Mouse (Mus musculus) liver, embryonic 11.5 days (tissue): Measurements from ENCODE around the gene Zfp747. TPM values are rescaled to one million over a fixed set of nuclear protein-coding genes. Genes with fewer than 3 reads are reported as not detected.

Source experiments
- ATAC-seq: fragments of 200-750 bp; cut with Nextera tagmentation; replicated peaks from 2 replicates; pipeline ENCODE4 v1.8.0; 2017; ENCODE audit warnings: moderate number of reproducible peaks, mild to moderate bottlenecking, moderate TSS enrichment, moderate library complexity; ENCODE audit not compliant: low FRiP score
- DNase-seq: peaks from one replicate; pipeline ENCODE4 v3.0.0-alpha.2; 2017; ENCODE audit warnings: low spot score
- H3K27ac ChIP-seq: fragments of 300-500 bp; sonication (generic); 2 replicates; pipeline ENCODE4 v1.5.1; 2014; ENCODE audit warnings: mild to moderate bottlenecking, low read depth, low read length, control low read depth
- H3K27me3 ChIP-seq: fragments of 300-500 bp; sonication (generic); replicated peaks from 2 replicates; pipeline ENCODE4 v1.6.1; 2014; ENCODE audit warnings: low read length, mixed read lengths; ENCODE audit not compliant: control insufficient read depth, insufficient read depth
- H3K36me3 ChIP-seq: fragments of 300-500 bp; sonication (generic); 2 replicates; pipeline ENCODE4 v1.6.1; 2014; ENCODE audit warnings: mild to moderate bottlenecking, low read length, moderate library complexity, mixed read lengths; ENCODE audit not compliant: control insufficient read depth, insufficient read depth
- H3K4me1 ChIP-seq: fragments of 300-500 bp; sonication (generic); replicated peaks from 2 replicates; pipeline ENCODE4 v1.6.1; 2014; ENCODE audit warnings: low read length, mixed read lengths; ENCODE audit not compliant: control insufficient read depth, insufficient read depth
- H3K4me2 ChIP-seq: fragments of 300-500 bp; sonication (generic); 2 replicates; pipeline ENCODE4 v1.6.1; 2014; ENCODE audit warnings: mild to moderate bottlenecking, control low read depth, moderate library complexity
- H3K4me3 ChIP-seq: fragments of 300-500 bp; sonication (generic); 2 replicates; pipeline ENCODE4 v1.5.1; 2014; ENCODE audit warnings: low read depth, low read length, control low read depth
- H3K9ac ChIP-seq: fragments of 300-500 bp; sonication (generic); 2 replicates; pipeline ENCODE4 v1.6.1; 2014; ENCODE audit warnings: low read depth, low read length, control low read depth
- H3K9me3 ChIP-seq: fragments of 300-500 bp; sonication (generic); 2 replicates; pipeline ENCODE4 v1.6.1; 2016; ENCODE audit warnings: low read length, inconsistent platforms, mixed read lengths; ENCODE audit not compliant: control insufficient read depth
- whole genome bisulfite sequencing: fragments of 180-500 bp; shearing (Covaris S2); extraction: QIAGEN DNeasy Blood & Tissue Kit; methylation state at CpG from one replicate; pipeline ENCODE4 v1.1.7; 2014; 5-methylcytosine and 5-hydroxymethylcytosine counted together
- polyA plus RNA-seq: library from polyadenylated mRNA; unstranded; fragments of >200 nt; fragmentation: Nextera tagmentation; extraction: Ambion mirVana; gene quantifications from 2 replicates; pipeline ENCODE4 v1.2.1, GENCODE M21; 2014

The Zfp747 gene
- polyA plus RNA-seq, 1 experiment from 2014 or later = 5.8 TPM

GRCm38 (mm10) chr7:127337636-127338035 is 38.2 kb downstream of the Zfp747 start:
- H3K4me3 ChIP-seq = no peak overlapping the region
- no peak overlapping the region for H3K27ac ChIP-seq
- WGBS = 52% methylated on average over 4 of the region's 4 CpGs
- H3K4me1 ChIP-seq = peaks cover 4% of the 10 kb centered on the region
- H3K36me3 ChIP-seq = no peaks in the 10 kb centered on the region
- no peak for DNase-seq
- H3K4me2 ChIP-seq = no peak overlapping the region
- H3K9me3 ChIP-seq = no peaks in the 10 kb centered on the region
- H3K27me3 ChIP-seq = no peaks in the 10 kb centered on the region
- no peak for ATAC-seq
- no peak overlapping the region for H3K9ac ChIP-seq

GRCm38 (mm10) chr7:127335604-127336003 is 40.2 kb downstream of the Zfp747 start:
- Histone ChIP-seq H3K9me3 (no peaks in the 10 kb centered on the region), H3K4me2 (no peak overlapping the region), H3K27ac (no peak overlapping the region), H3K36me3 (no peaks in the 10 kb centered on the region), H3K27me3 (no peaks in the 10 kb centered on the region), H3K9ac (no peak overlapping the region), H3K4me1 (no peaks in the 10 kb centered on the region), H3K4me3 (no peak overlapping the region)
- DNase-seq = no peak
- no peak for ATAC-seq
- 87% methylated on average over 4 of the region's 4 CpGs for WGBS

GRCm38 (mm10) chr7:127333240-127333639 is 42.6 kb downstream of the Zfp747 start:
- H3K4me1 ChIP-seq = no peaks in the 10 kb centered on the region
- no peak overlapping the region for H3K27ac ChIP-seq
- H3K36me3 ChIP-seq = no peaks in the 10 kb centered on the region
- WGBS = 83% methylated on average over 6 of the region's 6 CpGs
- no peak overlapping the region for H3K4me3 ChIP-seq
- no peaks in the 10 kb centered on the region for H3K27me3 ChIP-seq
- H3K9ac ChIP-seq = no peak overlapping the region
- DNase-seq = no peak
- no peak overlapping the region for H3K4me2 ChIP-seq
- no peaks in the 10 kb centered on the region for H3K9me3 ChIP-seq
- ATAC-seq = no peak

- no peak for ATAC-seq
Measured at GRCm38 (mm10) chr7:127326685-127327084, 49.2 kb downstream of the Zfp747 start.

GRCm38 (mm10) chr7:127325550-127325949 is 50.3 kb downstream of the Zfp747 start:
- no peaks in the 10 kb centered on the region for H3K36me3 ChIP-seq
- no peaks in the 10 kb centered on the region for H3K4me1 ChIP-seq
- no peaks in the 10 kb centered on the region for H3K27me3 ChIP-seq
- DNase-seq (no peak), ATAC-seq (no peak)
- no peak overlapping the region for H3K9ac ChIP-seq
- H3K4me2 ChIP-seq = no peak overlapping the region
- H3K27ac ChIP-seq = no peak overlapping the region
- WGBS = 76% methylated on average over 8 of the region's 8 CpGs
- no peak overlapping the region for H3K4me3 ChIP-seq
- H3K9me3 ChIP-seq = no peaks in the 10 kb centered on the region

More at GRCm38 (mm10) chr7:127326685-127327084, 49.2 kb downstream of the Zfp747 start:
- Histone ChIP-seq H3K9ac (no peak overlapping the region), H3K36me3 (no peaks in the 10 kb centered on the region), H3K4me1 (no peaks in the 10 kb centered on the region), H3K27ac (no peak overlapping the region), H3K27me3 (no peaks in the 10 kb centered on the region), H3K4me3 (no peak overlapping the region), H3K9me3 (no peaks in the 10 kb centered on the region), H3K4me2 (no peak overlapping the region)
- WGBS = 38% methylated on average over 1 of the region's 2 CpGs
- no peak for DNase-seq

- Histone ChIP-seq H3K4me1 (no peaks in the 10 kb centered on the region), H3K9ac (no peak overlapping the region), H3K36me3 (no peaks in the 10 kb centered on the region), H3K4me3 (no peak overlapping the region), H3K27ac (no peak overlapping the region), H3K9me3 (no peaks in the 10 kb centered on the region), H3K4me2 (no peak overlapping the region), H3K27me3 (no peaks in the 10 kb centered on the region)
- 85% methylated on average over 7 of the region's 7 CpGs for WGBS
- DNase-seq (no peak), ATAC-seq (no peak)
Measured at GRCm38 (mm10) chr7:127324944-127325343, 50.9 kb downstream of the Zfp747 start.

Other genes starting within 250 kb of the Zfp747 start
- gene Spn, start 238.2 kb downstream of the Zfp747 start, polyA plus RNA-seq = 12.7 and 14.4 TPM in 2 replicates
- gene Cd2bp2, start 180.0 kb downstream of the Zfp747 start, polyA plus RNA-seq = 50.3 and 59.5 TPM in 2 replicates
- gene Tbc1d10b, start 167.6 kb downstream of the Zfp747 start, polyA plus RNA-seq = 28.2 and 29.0 TPM in 2 replicates
- gene Mylpf, start 167.2 kb downstream of the Zfp747 start, polyA plus RNA-seq = 31.5 and 33.6 TPM in 2 replicates
- gene Zfp553, start 143.0 kb downstream of the Zfp747 start, polyA plus RNA-seq = 17.2 TPM in 2 replicates
- 14.9 and 17.5 TPM in 2 replicates for gene Sept1, start 142.9 kb downstream of the Zfp747 start, polyA plus RNA-seq
- gene Zfp771, start 131.8 kb downstream of the Zfp747 start, polyA plus RNA-seq = 45.9 and 47.3 TPM in 2 replicates
- 266 and 275 TPM in 2 replicates for gene Dctpp1, start 115.3 kb downstream of the Zfp747 start, polyA plus RNA-seq
- gene Sephs2, start 102.0 kb downstream of the Zfp747 start, polyA plus RNA-seq = 178 and 203 TPM in 2 replicates
- gene Itgal, start 79.8 kb downstream of the Zfp747 start, polyA plus RNA-seq = 6.2 and 6.5 TPM in 2 replicates
- gene Zfp768, start 30.5 kb downstream of the Zfp747 start, polyA plus RNA-seq = 3.4 and 3.6 TPM in 2 replicates
- 2.4 and 3.0 TPM in 2 replicates for gene 9130019O22Rik, start 11.1 kb upstream of the Zfp747 start, polyA plus RNA-seq
- gene E430018J23Rik, start 17.6 kb upstream of the Zfp747 start, polyA plus RNA-seq = 3.3 and 4.2 TPM in 2 replicates
- gene Zfp764, start 30.8 kb upstream of the Zfp747 start, polyA plus RNA-seq = 4.6 and 4.8 TPM in 2 replicates
- gene Zfp688, start 46.0 kb upstream of the Zfp747 start, polyA plus RNA-seq = 18.7 and 19.5 TPM in 2 replicates
- 4.5 and 5.3 TPM in 2 replicates for gene Zfp689, start 73.1 kb upstream of the Zfp747 start, polyA plus RNA-seq
- 39.0 and 40.6 TPM in 2 replicates for gene Prr14, start 83.6 kb upstream of the Zfp747 start, polyA plus RNA-seq
- gene Fbrs, start 103.1 kb upstream of the Zfp747 start, polyA plus RNA-seq = 8.9 and 12.4 TPM in 2 replicates
- 40.3 and 45.5 TPM in 2 replicates for gene Srcap, start 135.9 kb upstream of the Zfp747 start, polyA plus RNA-seq
- 13.0 and 16.1 TPM in 2 replicates for gene Gm42715, start 143.5 kb upstream of the Zfp747 start, polyA plus RNA-seq
- 6.9 and 11.1 TPM in 2 replicates for gene Tmem265, start 185.3 kb upstream of the Zfp747 start, polyA plus RNA-seq
- gene Phkg2, start 197.3 kb upstream of the Zfp747 start, polyA plus RNA-seq = 41.6 and 41.7 TPM in 2 replicates
- gene Ccdc189, start 212.5 kb upstream of the Zfp747 start, polyA plus RNA-seq = 5.4 and 6.2 TPM in 2 replicates
- gene Rnf40, start 212.7 kb upstream of the Zfp747 start, polyA plus RNA-seq = 44.1 and 49.0 TPM in 2 replicates
- gene Zfp629, start 239.7 kb upstream of the Zfp747 start, polyA plus RNA-seq = 8.3 and 9.8 TPM in 2 replicates